Mouse (Mus musculus) olfactory bulb, adult 2 months (tissue): ENCODE measurements around the gene Pde10a.

Experiments
- CTCF ChIP-seq: fragments of 200-500 bp; IDR thresholded peaks from 2 replicates; pipeline ENCODE4 v1.5.1; 2012; ENCODE audit warnings: low read depth, mild to moderate bottlenecking, low read length, moderate library complexity; ENCODE audit not compliant: insufficient read depth
- POLR2A ChIP-seq: fragments of 200-500 bp; IDR thresholded peaks from 2 replicates; pipeline ENCODE4 v1.6.1; 2012; ENCODE audit warnings: mild to moderate bottlenecking, low read depth, low read length, moderate library complexity; ENCODE audit not compliant: insufficient read depth

DNA sequence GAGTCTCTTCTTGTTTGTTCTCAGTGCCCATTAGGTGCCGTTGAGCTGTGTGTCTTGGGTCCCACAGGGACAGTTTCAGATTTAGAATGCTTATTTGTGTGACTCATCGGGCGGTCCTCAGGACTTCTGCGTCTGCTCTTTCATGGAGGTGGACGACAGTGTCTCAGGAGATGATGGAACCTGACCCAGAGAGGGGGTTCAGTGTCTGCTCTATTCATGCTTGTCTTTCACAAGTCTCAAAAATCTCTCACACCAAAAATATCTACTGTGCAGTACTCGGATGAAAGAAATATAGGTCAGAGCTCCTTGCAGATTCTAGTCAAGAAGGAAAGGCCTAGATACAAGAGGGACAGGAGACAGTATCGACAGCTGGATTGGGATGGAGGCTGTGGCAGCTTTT, 42.3 kb upstream of the Pde10a start:
- no peak for TF ChIP-seq CTCF
- no peak for TF ChIP-seq POLR2A
